Mouse (Mus musculus): ENCODE data around the gene H2-D1.

Gene H2-D1

DNA sequence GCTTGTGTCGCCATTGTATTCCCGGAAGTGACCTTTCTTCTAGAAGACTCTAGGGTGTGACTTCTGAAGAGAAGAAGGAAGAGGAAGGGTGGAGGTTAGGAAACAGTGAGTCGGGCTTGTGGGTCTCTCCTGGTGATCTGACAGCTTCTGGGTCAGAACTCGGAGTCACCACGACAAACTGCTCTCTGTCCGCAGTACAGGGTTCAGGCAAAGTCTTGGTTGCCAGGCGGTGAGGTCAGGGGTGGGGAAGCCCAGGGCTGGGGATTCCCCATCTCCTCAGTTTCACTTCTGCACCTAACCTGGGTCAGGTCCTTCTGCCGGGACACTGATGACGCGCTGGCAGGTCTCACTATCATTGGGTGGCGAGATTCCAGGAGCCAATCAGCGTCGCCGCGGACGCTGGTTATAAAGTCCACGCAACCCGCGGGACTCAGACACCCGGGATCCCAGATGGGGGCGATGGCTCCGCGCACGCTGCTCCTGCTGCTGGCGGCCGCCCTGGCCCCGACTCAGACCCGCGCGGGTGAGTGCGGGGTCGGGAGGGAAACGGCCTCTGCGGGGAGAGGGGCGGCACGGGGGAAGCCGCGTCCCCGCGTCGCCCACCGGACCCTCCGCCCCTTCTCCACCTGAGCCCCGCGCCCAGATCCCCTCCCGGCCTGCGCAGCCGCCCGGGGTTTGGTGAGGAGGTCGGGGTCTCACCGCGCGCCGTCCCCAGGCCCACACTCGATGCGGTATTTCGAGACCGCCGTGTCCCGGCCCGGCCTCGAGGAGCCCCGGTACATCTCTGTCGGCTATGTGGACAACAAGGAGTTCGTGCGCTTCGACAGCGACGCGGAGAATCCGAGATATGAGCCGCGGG, at the start of gene H2-D1:
H2-D1 (plus strand) TSS at position 67 of the 859 bp plus-strand sequence.
- in situ Hi-C loops (cut with MboI, MseI) = no loop called here

DNA sequence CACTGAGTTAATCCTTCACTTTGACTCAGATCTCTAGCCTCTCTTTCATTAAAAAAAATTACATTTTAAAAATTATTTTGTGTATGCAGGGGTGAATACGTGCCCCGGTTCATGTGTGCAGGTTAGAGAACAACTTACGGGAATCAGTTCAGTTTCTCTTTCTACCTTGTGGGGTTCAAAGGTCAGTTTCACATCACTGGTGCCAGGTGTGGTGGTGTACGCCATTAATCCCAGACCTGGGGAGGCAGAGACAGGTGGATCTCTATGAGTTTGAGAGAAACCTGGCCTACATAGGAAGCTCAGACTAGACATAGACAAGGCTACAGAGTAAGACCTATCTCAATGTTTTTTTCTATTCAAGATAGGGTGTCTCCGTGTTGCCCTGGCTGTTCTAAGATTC, 49.5 kb upstream of the H2-D1 start:
- in situ Hi-C loops (cut with MboI, MseI) = loop anchor here (10.0 to 25.0 kb wide), 2 partner anchors 818 to 1026 kb away; partner anchors contain the start of genes Psmb8 (in 2 of the 2), Psmb9 (in 2 of the 2), Tap1 (in 2 of the 2) and BC051142 (in 1 of the 2)

DNA sequence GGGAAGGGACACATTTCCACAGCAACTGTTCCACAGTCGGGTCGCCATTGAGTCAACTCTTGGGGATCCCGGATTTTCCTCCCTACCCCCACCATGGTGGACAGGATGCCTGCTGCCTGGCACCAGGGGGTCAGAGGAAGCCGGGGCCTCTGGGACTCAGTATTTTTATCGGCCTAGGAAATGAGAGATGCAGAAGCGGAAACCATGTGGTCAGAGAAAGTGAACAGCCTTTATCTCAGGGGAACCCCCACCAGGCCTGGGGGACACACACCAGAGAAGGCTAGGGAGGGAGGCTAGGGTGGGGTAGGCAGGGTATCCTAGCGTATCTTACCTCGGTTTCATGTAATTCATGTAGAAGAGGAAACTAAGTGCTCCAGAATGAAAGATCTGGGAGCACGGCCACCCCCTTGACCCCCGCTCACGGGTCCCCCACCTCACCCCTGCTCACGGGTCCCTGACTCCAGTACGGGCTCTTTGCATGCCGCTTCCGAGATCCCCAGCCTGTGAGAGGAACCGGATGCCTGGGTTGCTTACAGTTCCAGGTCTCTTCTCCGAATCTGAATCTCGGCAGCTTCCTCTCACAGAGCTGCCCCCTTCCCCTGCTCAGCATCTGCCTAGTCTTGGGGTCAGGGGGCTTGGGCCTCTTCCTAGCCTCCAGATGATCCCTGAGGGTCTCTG, 43.9 kb upstream of the H2-D1 start:
- in situ Hi-C loops (cut with MboI, MseI) = loop anchor here (10.0 to 25.0 kb wide), 2 partner anchors 824 to 1031 kb away; partner anchors contain the start of genes Psmb8 (in 2 of the 2), Psmb9 (in 2 of the 2), Tap1 (in 2 of the 2) and BC051142 (in 1 of the 2)

DNA sequence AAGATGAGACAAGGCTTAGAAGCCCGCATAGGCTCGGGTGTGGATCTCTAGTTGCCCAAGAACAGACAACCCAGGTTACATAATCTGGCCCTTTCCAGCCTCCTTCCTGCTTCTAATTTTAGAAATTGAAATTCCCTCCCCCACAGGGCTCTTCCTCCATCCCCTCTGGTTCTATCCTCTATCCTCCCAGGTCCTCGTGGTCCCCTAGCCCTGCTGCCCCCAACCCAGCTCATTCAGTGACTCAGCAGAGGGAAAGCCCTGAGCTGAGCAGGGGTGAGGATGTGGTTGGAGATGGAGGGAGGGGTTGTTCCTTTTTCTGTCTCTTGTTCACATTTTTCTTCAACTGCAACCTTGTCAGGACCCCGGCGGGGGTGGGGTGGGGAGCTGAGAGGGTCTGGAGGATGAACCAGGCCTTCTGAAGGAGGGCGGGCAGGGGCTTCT, 42.9 kb upstream of the H2-D1 start:
- in situ Hi-C loops (cut with MboI, MseI) = loop anchor here (10.0 to 25.0 kb wide), 2 partner anchors 825 to 1032 kb away; partner anchors contain the start of genes Psmb8 (in 2 of the 2), Psmb9 (in 2 of the 2), Tap1 (in 2 of the 2) and BC051142 (in 1 of the 2)

DNA sequence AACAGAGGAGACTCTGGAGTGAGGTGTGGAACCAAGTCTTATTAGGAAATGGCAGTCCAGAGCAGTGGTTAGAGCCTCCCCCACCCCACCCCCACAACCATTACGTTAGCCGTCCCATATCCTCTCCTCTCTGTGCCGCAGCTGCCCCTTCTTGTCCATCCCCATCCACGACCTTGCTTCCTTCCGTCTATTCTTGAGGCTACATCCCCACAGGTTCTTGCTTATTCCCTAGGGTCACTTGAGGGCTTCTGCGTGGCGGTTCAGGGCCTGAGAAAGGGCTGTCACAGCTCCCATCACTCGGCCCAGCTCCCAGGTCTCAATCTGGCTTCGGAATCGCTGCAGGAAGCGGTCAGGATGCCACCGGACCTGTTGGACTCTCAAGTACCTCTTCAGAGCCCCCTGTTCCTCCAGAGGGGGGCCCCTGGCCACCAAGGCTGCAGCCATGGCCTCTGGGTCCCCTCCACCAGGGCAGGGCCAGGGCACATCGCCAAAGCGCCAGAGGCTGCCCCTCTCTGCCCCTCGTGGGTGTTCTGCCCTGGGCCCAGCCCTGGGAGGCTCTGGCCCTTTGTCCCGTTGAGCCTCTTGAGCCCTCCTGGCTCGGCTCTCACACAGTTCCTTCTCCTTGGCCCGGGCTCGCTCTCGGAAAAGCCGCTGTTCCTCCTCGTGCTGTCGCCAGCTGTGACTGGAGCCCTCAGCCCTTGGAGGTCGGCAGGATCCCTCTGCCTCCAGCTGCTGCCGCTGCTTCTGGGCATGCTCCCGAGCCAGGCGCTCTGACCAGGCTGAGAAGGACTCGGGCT, 42.2 kb upstream of the H2-D1 start, which contains the start of gene Gm16181:
Gm16181 (plus strand) TSS at position 679 of the 797 bp plus-strand sequence.
- in situ Hi-C loops (cut with MboI, MseI) = loop anchor here (25.0 kb wide), 1 partner anchor 1033 kb away; the partner anchor contains the start of genes Psmb8 (in 2 of the 2), Psmb9 (in 2 of the 2) and Tap1 (in 2 of the 2)

DNA sequence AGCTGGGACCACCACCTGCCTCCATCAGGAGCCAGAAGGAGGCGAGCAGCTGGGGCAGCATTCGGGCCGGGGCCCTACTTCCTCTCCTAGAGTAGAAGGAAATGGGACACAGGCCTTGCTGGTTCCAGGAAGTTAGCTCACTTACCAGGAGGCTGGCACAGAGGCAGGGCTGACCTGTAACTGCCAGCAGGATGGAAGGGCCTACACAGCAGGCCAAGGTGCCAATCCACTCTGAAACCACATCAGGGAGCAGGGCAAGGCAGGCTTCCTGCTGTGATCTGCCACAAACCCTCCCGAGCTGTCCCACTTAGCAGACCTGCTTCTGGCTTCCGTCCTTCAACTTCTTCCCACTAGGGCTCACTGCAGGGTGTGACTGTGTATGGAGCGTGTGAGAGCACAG, 40.2 kb upstream of the H2-D1 start:
- in situ Hi-C loops (cut with MboI, MseI) = loop anchor here (25.0 kb wide), 1 partner anchor 1035 kb away; the partner anchor contains the start of genes Psmb8 (in 2 of the 2), Psmb9 (in 2 of the 2) and Tap1 (in 2 of the 2)

DNA sequence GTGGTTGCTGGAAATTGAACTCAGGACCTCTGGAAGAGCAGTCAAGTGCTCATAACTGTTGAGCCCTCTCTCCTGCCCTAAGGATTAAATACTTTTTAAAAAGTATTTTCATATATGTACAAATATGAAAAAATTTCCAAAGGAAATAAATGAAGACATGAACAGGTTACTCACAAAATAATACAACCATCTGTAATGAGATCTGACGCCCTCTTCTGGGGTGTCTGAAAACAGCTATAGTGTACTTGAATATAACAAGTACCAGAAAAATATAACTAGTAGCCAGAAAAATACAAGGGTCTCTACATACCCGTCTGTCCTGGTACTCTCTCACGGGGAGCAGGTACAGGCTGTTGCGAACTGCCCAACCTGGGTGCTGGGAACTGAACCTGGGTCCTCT, 37.9 kb upstream of the H2-D1 start:
- in situ Hi-C loops (cut with MboI, MseI) = loop anchor here (25.0 kb wide), 2 partner anchors 1037 to 1112 kb away; partner anchors contain the start of genes Psmb8 (in 2 of the 2), Psmb9 (in 2 of the 2), Tap1 (in 2 of the 2) and Brd2 (in 1 of the 2)

DNA sequence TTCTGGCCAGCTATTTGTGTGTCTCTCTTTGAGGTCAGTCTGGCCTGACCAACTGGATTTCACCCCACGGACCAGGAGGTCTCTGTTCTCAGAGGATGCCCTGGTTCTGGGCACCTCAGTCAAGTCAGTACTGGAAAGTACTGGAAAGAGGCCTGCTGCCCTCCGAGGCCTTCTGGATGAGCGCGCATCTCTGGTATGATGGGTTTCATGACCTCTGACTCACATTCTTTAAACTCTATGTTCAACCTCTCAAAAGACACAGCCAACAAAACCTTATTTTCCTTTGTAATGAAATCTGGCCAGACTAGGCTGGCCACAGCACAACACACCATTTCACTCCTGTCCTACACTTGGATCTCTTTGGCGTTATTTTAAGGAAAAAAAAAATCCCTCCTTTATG, 37.1 kb upstream of the H2-D1 start:
- in situ Hi-C loops (cut with MboI, MseI) = loop anchor here in 1 of 2 experiments (25.0 kb wide), 1 partner anchor 1113 kb away; the partner anchor contains the start of genes Brd2 and H2-DMa

DNA sequence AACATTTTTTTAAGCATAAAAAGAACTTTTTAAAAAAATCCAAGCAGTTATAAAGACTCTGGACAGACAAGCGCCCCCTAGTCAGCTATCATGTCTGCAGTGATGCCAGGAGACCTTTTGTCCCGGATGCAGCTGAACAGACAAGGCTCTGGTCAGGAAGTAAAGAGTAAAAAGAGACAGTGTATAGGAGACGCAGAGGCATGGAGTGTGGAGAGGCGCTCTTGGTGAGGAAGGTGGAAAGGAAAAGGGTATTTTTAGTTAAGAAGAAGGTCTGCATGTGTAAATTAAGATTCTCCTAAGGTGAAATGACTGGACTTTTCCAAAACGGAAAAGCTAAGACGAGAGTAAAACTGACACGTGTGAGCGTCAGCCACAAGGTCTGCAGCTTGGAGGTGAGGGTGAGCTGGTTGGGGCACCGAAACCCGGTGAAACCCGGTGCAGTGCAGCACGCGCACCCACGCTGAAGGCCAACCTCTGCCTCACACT, 35.9 kb upstream of the H2-D1 start:
- in situ Hi-C loops (cut with MboI, MseI) = loop anchor here in 1 of 2 experiments (25.0 kb wide), 1 partner anchor 1114 kb away; the partner anchor contains the start of genes Brd2 and H2-DMa

DNA sequence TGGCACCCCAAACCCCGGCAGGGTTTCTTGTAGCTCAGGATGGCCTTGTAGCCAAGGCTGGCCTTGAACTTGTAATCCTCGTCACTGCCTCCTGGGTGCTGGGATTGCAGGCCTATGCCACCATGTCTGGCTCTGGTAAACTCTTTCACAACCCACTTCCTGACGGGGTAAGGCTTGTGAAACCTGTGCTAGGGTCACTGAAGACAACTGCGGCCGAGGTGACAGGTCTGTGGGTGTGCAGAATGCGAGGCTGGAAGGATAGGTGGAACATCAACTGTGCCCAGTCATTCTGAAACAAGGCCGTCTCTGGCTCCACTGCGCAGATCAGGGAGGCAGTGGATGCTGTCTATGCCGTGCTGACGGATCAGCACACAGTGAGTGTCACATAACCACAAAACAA, 31.5 kb upstream of the H2-D1 start:
- in situ Hi-C loops (cut with MboI, MseI) = loop anchor here (5.0 to 25.0 kb wide), 3 partner anchors 59 to 1119 kb away; partner anchors contain the start of genes Brd2 (in 1 of the 2), H2-DMa (in 1 of the 2) and Vars (in 1 of the 2)

DNA sequence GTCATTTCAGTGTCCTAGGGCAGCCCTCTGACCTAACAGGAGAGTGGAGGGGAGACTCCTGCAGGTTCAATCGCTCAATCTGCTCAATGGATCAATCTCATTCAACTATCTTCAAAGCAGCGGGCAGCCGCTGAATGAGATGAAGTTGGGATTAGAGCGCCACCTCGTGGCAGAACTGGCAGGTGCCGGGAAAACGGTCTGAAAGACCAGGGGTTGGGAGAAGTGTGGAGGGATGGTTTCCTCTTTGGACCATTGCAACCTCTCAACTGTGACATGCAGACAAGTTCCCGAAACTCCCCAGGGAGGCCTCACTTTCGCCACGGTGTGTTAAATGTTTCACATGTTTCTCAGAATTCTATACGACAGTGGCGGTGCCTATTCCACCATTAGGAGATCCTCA, 30.5 kb upstream of the H2-D1 start:
- in situ Hi-C loops (cut with MboI, MseI) = loop anchor here (5.0 to 25.0 kb wide), 3 partner anchors 60 to 1120 kb away; partner anchors contain the start of genes Brd2 (in 1 of the 2), H2-DMa (in 1 of the 2) and Vars (in 1 of the 2)

DNA sequence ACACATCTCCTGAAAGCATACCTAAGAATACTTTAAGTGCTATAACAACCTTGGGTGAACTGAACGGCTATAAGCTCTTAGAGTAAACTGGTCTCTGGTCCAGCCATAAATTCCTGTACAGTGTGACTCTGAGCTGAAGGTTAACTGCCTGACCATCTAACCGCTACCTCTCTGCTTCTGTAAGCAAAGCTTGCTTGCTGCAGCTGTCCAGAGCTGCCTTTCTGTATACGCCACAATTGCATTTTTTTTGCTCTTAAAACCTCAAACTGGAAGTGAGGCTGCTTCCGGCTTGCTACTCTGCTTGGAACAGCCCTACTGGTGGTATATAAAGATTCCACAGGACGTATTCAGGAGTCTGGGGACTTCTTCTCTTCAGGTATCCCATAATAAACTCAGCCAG, 29.9 kb upstream of the H2-D1 start:
- in situ Hi-C loops (cut with MboI, MseI) = loop anchor here (5.0 to 25.0 kb wide), 3 partner anchors 60 to 1120 kb away; partner anchors contain the start of genes Brd2 (in 1 of the 2), H2-DMa (in 1 of the 2) and Vars (in 1 of the 2)

DNA sequence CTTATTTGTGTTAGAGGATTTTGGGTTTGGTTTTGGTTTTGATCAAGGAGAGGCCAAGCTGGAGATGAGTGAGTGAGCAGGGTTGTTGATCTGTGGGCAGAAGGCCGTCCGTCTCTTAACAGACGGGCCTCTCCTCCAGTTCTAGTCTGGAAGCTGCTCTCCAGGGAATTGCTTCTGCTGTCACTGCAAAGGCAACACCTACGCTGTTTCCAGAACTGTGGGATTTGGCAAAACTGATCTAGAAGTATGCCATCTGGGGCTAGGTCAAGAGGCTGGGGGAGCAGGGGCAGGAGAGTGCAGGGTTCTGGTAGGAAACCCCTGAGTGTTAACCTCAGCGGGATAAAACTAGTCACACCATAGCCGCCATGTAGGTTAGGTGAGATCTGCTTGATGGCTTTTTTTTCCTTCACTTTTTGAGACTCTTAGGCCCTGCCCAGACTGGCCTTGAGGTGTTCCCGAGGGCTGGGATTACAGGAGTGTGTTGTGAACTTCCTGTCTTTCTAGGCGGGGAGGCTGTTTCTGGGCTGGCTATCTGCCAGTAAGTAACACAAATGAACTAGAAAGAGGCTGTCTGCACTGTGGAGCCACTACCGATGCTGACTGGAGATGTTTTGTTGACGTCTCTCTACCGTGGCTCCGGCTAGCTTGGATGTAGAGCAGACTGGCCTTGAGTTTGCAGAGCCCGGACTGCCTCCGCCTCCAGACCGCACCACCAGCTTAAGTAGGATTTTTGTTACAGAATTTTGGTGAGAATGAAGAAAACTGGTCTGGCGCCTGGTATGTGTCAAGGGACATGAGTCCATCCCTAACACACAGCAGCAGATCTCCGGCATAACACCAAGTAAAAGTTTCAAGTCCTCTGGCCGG, 29.2 kb upstream of the H2-D1 start, which contains the start of gene Atp6v1g2:
Atp6v1g2 (plus strand) TSS at position 547 of the 867 bp plus-strand sequence.
- in situ Hi-C loops (cut with MboI, MseI) = loop anchor here (5.0 to 25.0 kb wide), 3 partner anchors 61 to 1121 kb away; partner anchors contain the start of genes Brd2 (in 1 of the 2), H2-DMa (in 1 of the 2) and Vars (in 1 of the 2)

DNA sequence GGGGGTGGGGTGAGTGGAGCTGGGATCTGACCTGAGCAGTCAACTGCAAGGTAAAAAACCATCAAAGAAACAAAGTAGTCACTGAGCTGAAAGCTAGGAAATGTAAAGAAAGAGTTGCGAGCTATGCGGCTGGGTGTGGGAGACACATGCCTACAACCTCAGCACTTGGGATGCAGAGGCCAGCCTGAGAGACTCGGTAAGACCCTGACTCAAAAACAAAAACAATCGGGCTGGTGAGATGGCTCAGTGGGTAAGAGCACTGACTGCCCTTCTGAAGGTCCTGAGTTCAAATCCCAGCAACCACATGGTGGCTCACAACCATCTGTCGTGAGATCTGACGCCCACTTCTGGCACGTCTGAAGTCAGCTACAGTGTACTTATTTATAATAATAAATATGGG, 28.4 kb upstream of the H2-D1 start:
- in situ Hi-C loops (cut with MboI, MseI) = loop anchor here (5.0 to 25.0 kb wide), 3 partner anchors 62 to 1122 kb away; partner anchors contain the start of genes Brd2 (in 1 of the 2), H2-DMa (in 1 of the 2) and Vars (in 1 of the 2)

DNA sequence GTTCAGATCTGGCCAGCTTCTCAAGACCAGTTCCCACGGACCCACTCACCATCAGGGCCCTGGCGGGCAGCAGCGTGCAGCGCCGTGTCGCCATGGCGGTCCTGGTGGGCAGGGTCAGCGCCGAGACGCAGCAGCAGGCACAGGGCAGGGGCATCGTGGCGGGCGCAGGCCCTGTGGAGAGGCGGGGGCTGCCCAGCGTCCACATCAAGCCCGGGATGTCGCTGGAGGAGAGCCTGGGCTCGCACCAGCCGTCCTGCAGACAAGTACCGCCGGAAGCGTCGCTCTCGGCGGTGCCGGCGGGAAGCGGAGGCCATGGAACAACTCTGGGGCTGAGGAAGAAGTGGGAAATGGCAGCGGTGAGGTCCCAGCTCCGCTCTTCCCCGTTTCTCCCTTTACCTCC, 27.6 kb upstream of the H2-D1 start:
- in situ Hi-C loops (cut with MboI, MseI) = loop anchor here (5.0 to 25.0 kb wide), 4 partner anchors 33 to 1123 kb away; partner anchors contain the start of genes Brd2 (in 1 of the 2), H2-DMa (in 1 of the 2), Tnf (in 1 of the 2) and Vars (in 1 of the 2)

DNA sequence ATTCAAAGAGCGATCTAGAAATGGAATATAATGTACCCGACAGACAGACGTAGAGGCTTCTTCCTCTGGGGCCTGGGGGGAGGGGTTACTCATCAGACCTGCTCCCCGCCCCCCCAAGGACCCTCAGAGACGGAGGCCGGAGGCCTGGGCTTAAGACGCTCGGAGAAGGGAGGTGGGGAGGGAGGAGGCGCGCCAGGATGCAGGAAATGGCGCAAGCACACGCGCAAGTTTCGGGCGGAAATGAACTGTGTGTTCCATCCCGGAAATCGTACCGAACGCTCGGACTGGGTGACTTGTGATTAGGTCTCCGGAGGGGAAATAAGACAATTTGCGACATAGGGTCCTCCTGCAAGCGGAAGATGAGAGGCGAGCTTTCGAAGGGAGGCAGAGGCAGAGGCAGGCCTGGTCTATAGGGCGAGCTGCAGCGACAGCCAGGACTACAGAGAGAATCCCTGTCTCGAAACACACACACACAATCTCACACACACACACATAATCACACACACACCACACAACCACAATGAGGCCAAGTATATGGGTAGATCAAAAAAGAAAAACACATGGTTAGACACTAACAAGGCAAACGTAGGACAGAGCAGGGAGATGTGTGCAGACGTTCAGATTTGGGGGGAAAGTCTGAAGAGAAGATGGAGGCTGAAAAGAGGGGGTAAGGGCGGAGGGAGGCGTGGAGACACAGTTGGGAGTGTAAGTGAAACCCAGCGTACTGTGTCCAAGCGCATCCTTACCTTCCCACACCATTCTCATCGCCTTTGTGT, 26.7 kb upstream of the H2-D1 start, which contains the start of gene Nfkbil1:
Nfkbil1 (minus strand) TSS at position 179 of the 776 bp plus-strand sequence.
- in situ Hi-C loops (cut with MboI, MseI) = loop anchor here (5.0 to 25.0 kb wide), 3 partner anchors 34 to 1124 kb away; partner anchors contain the start of genes Brd2 (in 1 of the 2), H2-DMa (in 1 of the 2), Tnf (in 1 of the 2) and Vars (in 1 of the 2)

DNA sequence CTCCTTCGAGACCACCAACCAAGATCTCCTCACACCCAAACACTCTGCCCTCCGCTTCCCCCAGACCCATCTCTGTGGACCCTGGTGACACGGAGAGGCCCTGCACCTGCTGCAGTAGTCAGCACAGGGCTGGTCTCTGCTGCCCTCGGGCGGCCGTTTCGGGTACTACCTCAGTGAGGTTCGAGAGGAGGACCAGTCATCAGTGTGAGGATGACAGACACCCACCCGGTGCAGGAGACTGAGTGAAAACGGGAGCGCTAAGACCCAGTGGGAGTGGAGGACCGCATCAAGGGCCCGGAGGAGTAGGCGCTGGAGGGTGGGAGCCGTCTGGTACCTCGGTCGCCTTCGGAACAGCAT, 26.2 kb upstream of the H2-D1 start:
- in situ Hi-C loops (cut with MboI, MseI) = loop anchor here (5.0 to 25.0 kb wide), 3 partner anchors 34 to 1124 kb away; partner anchors contain the start of genes Brd2 (in 1 of the 2), H2-DMa (in 1 of the 2), Tnf (in 1 of the 2) and Vars (in 1 of the 2)
